Mouse (Mus musculus) spleen, postnatal 0 days (tissue): ENCODE results near the gene Klhl10. TPM values are rescaled to one million over a fixed set of nuclear protein-coding genes. Genes with fewer than 3 reads are reported as not detected.

Source experiments
- polyA plus RNA-seq: library from polyadenylated mRNA; unstranded; fragments of >200 nt; fragmentation: Nextera tagmentation; extraction: Ambion mirVana; gene quantifications from 2 replicates; pipeline ENCODE4 v1.2.1, GENCODE M21; 2015

The Klhl10 gene
- 0.07 and 0.27 TPM in 2 replicates for polyA plus RNA-seq

DNA sequence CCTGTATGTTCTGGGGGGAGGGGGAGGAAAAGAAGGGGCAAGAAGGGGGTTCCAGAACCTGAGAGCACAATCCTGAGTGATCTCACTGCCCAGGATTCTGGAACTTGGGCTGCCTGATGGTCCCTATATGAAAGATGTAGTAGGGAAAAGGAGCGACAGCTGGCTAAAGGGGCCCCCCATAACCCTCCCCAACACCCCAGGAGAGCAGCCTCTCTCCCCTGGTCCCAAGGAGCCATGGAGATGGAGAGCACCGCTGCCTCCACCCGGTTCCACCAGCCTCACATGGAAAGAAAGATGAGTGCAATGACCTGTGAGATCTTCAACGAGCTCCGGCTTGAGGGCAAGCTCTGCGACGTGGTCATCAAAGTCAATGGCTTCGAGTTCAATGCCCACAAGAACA lies at the start of gene Klhl10, which contains the start of gene Nt5c3b:
Gene Klhl10, plus strand, starts transcription at position 121 of the 400 bp plus-strand sequence.
Gene Nt5c3b, minus strand, starts transcription at position 12 of the 400 bp plus-strand sequence.

GRCm38 (mm10) chr11:100397600-100398389 lies 43.9 kb upstream of the Klhl10 start, which contains the start of gene Jup:
Gene Jup (minus strand): TSS chr11:100397763.

GRCm38 (mm10) chr11:100414021-100414913 lies 27.4 kb upstream of the Klhl10 start, which contains the start of gene P3h4:
Gene P3h4 (minus strand): TSS chr11:100414836.

DNA sequence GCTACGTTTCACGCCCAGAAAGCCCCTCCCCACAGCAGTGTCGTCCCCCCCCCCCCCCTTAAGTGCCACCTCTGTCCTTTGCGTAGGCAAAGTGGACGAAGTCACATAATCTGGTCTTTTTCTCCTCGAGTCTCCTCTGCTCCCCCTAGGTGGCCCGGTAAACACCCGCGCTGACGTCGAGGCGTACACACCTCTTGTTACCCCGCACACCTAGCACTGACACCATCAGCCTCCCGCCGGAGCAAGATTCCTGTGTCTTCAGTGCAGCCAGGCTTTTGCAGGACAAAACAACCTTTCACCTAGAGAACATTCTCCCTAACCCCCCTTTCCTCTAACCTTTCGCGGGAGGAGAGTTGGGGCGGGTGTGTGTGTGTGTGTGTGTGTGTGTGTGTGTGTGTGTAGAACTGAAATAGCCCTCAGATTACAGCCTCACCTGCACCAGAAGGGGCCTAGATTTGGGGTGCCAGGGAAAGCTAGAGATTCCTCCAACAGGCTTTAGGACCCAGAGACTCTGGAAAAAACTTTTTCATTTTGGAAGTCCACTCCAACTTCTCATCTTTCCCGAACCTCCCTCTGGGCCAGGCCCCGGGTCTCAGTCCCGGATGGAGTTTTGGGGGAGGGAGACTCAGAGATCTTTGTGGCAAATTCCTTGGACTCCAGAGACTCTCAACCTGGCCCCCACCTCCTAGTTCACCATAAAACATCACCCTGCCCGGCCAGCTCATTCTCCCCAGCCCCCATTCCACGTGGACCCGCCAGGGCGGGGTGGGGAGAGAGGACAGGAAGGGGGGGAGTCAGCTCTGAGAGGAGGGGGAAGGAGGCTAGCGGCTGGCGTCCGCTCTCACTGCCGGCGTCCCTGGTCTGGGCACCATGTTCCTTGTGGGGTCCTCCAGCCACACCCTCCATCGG lies 26.5 kb upstream of the Klhl10 start, which contains the start of gene Fkbp10:
Gene Fkbp10, plus strand, starts transcription at position 784 of the 909 bp plus-strand sequence.

GRCm38 (mm10) chr11:100472197-100472934 lies 30.6 kb downstream of the Klhl10 start, which contains the start of gene Klhl11:
Gene Klhl11 (minus strand): TSS chr11:100472741.

Other genes with a start within 250 kb of the Klhl10 start
- gene Krt9, start 248.7 kb upstream of the Klhl10 start, polyA plus RNA-seq: not detected in 2 replicates
- gene Krt14, start 234.4 kb upstream of the Klhl10 start, polyA plus RNA-seq: 7.3 and 10.0 TPM in 2 replicates
- gene Krt16, start 193.0 kb upstream of the Klhl10 start, polyA plus RNA-seq: not detected in 2 replicates
- gene Krt17, start 180.9 kb upstream of the Klhl10 start, polyA plus RNA-seq: 0.35 and 0.47 TPM in 2 replicates
- not detected in 2 replicates for gene Krt42, start 172.0 kb upstream of the Klhl10 start, polyA plus RNA-seq
- 1,779 and 1,788 TPM in 2 replicates for gene Eif1, start 122.0 kb upstream of the Klhl10 start, polyA plus RNA-seq
- not detected in 2 replicates for gene Gast, start 107.5 kb upstream of the Klhl10 start, polyA plus RNA-seq
- 1.9 and 2.3 TPM in 2 replicates for gene Hap1, start 85.8 kb upstream of the Klhl10 start, polyA plus RNA-seq
- 17.7 and 22.8 TPM in 2 replicates for gene Jup, start 44.2 kb upstream of the Klhl10 start, polyA plus RNA-seq
- 11.7 and 17.0 TPM in 2 replicates for gene P3h4, start 27.1 kb upstream of the Klhl10 start, polyA plus RNA-seq
- 30.1 and 37.1 TPM in 2 replicates for gene Fkbp10, start 26.2 kb upstream of the Klhl10 start, polyA plus RNA-seq
- 37.4 and 44.0 TPM in 2 replicates for gene Nt5c3b, start 109 bp upstream of the Klhl10 start, polyA plus RNA-seq
- 1.9 and 2.7 TPM in 2 replicates for gene Klhl11, start 30.8 kb downstream of the Klhl10 start, polyA plus RNA-seq
- 36.3 and 40.0 TPM in 2 replicates for gene Acly, start 86.1 kb downstream of the Klhl10 start, polyA plus RNA-seq
- 0.22 TPM in 2 replicates for gene Ttc25, start 103.7 kb downstream of the Klhl10 start, polyA plus RNA-seq
- 33.2 and 40.8 TPM in 2 replicates for gene Cnp, start 133.0 kb downstream of the Klhl10 start, polyA plus RNA-seq
- 22.4 and 25.7 TPM in 2 replicates for gene Nkiras2, start 177.3 kb downstream of the Klhl10 start, polyA plus RNA-seq
- gene Dnajc7, start 178.3 kb downstream of the Klhl10 start, polyA plus RNA-seq: 88.8 and 94.0 TPM in 2 replicates